Mouse (Mus musculus): ENCODE measurements around the gene Tiam2.

Gene Tiam2

DNA sequence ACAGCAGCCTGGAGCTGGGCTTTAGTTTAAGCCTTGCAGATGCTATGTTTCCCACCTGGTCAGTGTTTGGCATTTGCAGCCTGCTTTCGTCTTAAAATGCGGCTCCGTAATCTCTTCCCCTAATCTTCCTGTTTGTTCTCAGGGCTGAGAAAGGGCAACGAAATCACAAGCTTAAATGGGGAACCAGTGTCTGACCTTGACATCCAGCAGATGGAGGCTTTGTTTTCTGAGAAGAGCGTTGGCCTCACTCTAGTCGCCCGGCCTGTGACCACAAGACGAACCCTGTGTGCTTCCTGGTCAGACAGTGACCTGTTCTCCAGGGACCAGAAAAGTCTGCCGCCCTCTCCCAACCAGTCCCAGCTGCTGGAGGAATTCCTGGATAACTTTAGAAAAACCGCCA is 127.6 kb downstream of the Tiam2 start:
- DNase-seq = no peak

- no peak for DNase-seq
Observed at GRCm38 (mm10) chr17:3454850-3455249, 128.5 kb downstream of the Tiam2 start.

- no peak for DNase-seq
Observed at GRCm38 (mm10) chr17:3457914-3458681, 131.7 kb downstream of the Tiam2 start.

- DNase-seq = no peak
Observed at GRCm38 (mm10) chr17:3465861-3466260, 139.5 kb downstream of the Tiam2 start.

GRCm38 (mm10) chr17:3466681-3467080 is 140.3 kb downstream of the Tiam2 start:
- DNase-seq = no peak

DNA sequence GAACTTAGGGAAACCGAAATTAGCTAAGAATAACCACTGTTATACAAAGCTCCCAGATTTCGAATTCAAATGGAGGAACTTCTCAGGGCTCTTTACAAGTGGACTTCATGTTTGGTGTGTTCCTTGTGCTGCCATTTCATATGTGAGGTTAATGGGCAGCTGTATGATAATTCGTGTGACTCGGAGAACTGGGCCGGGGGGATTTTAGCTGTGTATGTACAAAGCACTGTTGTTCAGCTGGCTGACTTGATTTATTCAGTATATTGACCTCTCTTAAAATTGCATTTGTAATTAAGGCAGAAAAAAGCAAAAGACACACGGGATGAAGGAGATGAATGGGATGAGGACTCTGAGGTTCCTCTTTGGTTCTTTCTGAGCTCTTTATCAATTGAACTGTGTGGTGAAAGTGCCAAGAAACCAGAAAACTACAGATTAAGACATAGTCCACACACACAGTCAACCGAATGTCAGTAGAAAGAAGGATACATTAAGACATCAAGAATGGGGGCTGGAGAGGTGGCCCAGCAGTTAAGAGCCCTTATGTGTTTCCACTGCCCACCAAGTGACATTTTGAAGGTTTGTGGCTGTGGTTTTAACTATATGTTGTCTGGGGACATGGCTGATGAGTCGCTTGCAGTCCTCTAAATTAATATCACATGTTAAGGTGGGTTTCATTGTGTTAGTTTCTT is 141.4 kb downstream of the Tiam2 start:
- no peak for DNase-seq

DNA sequence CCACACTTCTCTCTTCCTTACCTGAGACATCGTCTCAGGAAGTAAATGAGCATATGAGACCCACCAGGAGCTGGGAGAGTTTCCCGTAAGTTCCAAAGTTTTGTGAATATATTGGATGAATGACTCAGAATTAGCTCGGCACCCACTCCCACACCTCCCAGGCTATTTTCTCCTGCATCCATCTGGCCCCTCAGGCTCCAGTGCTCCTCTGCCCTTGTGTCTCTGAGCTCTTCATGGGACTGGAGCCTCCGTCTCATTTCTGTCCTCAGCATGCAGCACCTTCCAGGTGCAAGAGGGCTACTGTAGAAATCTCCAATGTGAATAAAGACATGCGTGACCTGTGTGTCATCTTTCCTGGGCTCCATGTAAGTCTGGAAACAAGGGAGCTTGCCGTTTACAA is 145.6 kb downstream of the Tiam2 start:
- peak; percentile 53 for DNase-seq

DNA sequence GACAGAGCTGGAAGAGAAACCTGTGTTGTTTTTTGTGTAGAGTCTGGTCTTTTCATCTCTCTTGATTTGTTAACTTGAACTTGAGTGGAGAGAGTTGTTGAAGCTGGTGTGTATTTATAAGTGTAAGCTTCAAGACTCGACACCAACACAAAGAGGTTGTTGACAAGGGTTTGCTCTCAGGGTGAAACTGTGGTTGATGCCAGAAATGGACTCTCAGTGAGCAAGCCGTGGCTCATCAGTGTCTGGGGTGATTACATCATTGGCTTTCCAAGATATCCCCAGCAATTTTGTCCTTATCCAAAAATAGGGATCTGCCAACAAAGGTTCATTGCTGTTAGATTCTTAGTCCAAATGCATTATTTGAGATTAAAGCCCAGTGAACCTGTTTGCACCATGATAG is 150.2 kb downstream of the Tiam2 start:
- DNase-seq = no peak

GRCm38 (mm10) chr17:3481576-3482575 is 155.5 kb downstream of the Tiam2 start:
- DNase-seq = peak; percentile 63

GRCm38 (mm10) chr17:3483091-3483490 is 156.7 kb downstream of the Tiam2 start:
- DNase-seq = peak; percentile 44

DNA sequence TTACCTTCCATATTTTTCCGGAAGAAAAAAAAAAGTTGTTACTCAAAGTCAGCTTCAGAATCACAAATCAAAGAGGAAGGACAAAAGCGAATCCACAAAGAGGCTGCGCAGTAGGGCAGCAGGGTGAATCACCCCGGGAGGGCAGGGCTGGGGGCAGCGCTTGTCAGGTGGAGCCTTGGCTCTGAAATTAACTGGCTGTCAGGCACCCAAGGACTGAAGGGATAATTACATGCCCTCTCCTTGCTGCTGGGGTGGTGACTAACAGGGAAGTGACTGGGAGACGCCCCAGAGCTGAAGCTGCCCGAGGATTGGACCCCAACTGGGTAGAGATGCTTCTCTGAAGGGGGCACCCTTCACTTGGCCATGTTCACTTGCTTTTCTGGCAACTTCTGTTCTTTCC is 159.5 kb downstream of the Tiam2 start:
- DNase-seq = no peak

GRCm38 (mm10) chr17:3487211-3487610 is 160.8 kb downstream of the Tiam2 start:
- no peak for DNase-seq

GRCm38 (mm10) chr17:3487721-3488601 is 161.6 kb downstream of the Tiam2 start:
- DNase-seq = no peak

DNA sequence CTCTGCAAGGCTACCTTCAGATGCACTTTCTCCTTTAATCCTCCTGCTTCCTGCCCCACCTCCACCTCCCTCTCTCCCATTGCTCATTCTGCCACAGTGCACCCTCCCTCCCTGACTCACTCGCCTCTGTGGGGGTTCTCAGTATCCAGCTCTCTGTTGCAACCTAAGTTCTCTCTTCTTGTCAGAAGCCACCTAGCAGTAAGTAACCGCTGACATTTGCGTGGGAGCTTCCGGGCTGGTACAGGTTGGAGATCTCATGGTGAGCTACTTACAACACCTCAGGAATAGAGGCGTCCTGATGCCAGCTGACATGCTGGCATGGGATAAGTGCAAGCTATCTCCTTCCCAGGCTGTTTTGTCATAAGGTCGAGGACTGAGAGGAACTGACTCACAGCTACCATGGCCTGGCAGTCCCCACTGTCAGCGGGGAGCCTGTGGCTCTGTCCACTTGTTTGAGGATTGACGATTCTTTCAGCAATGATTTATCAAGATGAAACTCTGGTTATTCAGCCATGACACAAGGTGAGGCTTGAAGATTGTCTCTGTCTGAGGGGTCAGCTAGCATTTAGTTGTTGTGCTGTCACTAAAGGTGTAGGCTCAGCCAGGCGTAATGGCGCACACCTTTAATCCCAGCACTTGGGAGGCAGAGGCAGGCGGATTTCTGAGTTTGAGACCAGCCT is 164.0 kb downstream of the Tiam2 start:
- DNase-seq = no peak

DNA sequence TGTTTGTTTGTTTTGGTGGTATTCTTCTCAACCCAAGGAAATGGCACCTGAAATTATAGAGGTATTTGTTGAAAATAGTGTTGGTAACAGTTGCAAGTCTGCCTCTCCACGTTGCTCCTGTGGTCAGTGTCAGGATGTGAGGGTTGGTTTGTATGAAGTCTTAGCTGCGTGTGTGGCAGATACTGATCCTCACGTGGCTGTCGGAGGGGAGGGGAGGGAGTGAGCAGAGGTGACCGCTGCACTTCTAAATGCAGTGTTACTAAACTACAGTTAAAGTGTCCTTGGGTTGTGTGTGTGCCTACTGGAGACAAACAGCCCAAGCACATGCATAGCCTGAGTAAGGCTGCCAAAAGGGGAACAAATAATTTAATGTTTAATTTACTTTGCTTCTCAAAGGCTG is 164.7 kb downstream of the Tiam2 start:
- no peak for DNase-seq

DNA sequence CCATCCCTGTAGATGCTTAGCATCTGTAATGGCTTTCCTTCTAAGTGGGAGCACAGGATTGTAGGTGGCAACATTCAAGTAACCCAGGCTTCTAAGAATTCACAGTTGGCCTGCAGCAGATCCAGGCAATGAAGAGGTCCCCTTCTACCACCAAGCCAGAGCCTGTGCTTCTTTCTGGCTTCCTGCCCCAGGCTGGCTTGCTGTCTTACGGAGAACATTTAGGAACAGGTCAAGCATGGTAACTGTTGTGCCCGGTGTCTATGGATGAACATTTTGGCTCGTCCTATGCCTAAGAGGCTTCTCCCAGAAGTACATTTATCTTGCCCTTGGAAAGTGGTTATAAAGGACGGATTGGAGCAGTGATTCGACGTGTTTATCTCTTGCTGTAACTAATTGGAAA is 165.3 kb downstream of the Tiam2 start:
- no peak for DNase-seq

DNA sequence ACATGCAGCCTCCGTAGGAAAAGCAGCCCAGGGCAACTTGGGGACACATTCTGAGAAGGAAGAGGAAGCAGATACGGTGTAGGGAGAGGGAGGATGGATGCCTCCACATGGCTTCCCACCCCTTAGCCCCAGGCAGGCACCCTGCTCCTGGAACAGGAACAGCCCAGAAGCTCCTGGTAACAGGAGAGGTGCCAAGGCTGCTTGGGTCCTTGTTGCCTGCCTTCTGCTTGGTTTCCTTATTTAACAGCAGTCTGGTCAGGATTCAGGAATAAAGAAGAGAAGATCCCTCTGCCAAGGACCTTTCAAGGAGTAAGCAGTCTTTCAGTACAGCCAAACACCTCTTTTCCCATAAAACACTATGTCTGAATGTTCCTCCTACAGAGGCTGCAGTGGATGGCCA is 169.2 kb downstream of the Tiam2 start:
- peak; percentile 57 for DNase-seq

DNA sequence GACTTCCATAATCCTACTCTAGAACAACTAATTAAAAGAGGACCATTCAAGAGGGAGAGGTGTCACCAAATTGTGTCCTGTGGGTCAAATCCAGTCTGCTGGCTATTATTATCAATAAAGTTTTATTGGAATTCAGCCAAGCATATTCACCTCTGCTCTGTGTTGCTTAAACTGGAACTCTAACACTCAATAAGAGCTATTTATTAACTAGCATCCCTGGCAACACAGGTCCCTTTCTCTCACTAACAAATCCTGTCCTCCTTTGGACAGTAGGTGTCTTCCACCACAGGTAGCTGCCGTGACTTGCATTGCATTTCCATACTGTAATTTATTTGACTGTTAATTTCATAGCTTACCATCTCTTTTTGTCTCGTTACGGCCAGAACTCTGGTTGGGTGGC is 169.7 kb downstream of the Tiam2 start:
- DNase-seq = no peak

GRCm38 (mm10) chr17:3498086-3498485 is 171.7 kb downstream of the Tiam2 start:
- no peak for DNase-seq

DNA sequence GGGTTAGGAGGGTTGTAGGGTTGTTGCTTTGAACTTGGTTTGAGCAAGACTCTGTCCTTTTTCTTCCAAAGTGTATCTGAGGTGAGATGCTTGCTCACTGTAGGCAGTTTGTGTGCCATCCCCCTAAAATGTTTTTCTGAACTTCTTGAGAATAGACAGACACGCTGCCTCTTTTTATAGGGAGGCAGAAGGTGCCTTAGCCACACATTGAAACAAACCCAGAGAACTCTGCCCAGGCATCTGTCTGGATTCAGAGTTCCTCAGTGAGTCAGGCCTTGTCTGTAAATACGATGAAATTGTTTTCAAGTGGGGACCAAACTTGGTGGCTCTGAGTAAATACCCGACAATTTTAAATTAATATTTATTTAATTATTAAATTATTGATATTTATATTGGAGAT is 172.2 kb downstream of the Tiam2 start:
- DNase-seq = no peak

- no peak for DNase-seq
Observed at GRCm38 (mm10) chr17:3499468-3499867, 173.1 kb downstream of the Tiam2 start.

- DNase-seq = no peak
Observed at GRCm38 (mm10) chr17:3500076-3500475, 173.7 kb downstream of the Tiam2 start.
